Mouse (Mus musculus): Measurements from ENCODE around the gene Adh1.

Gene Adh1

DNA sequence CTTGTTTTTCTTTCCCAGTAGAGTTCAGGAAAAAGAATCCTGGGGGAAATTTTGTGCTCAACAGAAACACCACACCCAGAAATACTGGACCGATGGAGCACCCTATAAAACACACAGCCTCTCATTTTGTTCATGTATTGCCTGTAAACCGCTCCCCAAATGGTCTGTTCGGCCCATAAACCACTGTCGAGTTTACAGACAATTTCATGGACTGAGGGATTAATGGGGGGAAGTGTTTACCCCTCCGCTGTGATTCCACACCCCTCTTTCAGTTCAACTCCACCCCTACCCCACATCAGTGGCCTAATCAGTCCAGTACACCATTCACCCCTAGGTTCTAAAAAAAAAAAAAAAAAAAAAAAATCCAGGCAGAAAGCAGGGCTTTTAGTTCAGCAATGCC is 19.8 kb upstream of the Adh1 start:
- no peak for DNase-seq (ENCODE audit: low spot score in 2 of 2)

DNA sequence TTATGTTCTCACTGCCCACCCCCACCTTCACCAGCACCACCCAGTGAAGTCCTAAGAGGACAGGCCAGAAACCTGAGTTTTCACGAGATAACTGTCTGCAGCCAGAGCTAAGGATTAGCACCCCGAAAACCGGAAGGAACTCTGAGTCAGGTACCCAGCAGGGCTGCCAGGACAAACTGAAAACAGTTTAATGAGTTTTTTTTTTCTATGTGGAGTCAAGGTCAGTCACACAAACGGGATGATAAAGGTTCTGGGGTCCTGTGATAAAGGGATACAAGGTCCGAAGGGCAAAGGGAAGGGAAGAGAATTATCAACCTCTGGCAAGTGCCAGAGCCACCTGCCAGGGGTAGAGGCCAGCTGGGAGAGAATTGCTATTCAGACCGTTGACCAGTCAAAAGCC is 19.4 kb upstream of the Adh1 start:
- no peak for DNase-seq (ENCODE audit: low spot score in 2 of 2)

DNA sequence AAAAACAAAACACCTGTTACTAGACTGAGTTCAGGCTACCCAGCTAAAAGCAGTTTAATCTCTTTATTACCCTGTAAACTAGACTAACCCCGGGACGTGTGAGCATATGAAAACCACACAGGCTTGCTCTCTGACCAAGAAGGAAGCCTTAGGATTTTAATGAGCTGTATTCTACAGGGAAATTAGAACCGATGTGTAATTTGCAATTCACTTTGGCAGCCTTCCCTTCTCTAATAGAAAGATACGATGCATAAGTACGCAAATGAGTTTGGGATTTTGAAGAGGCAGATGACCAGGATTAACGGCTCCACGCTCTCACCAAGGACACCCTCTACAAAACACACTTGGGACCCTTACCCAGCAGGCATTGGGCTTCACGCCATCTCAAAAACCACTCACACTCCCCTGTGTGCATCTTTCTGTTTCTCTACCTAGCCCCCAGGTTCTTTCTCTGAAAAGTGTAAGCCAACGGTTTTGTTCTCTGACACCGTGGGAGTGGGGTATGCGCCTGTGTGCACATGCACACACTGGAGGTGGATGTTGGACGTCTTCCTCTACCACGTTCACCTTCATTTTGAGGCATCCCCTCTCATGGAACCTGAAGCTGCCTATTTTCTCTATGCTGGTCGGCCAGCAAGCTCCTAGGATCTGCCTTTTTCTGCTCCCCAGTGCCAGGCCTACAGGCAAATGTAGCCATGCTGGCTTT is 18.6 kb upstream of the Adh1 start:
- DNase-seq (ENCODE audit: low spot score in 2 of 2), result no peak

DNA sequence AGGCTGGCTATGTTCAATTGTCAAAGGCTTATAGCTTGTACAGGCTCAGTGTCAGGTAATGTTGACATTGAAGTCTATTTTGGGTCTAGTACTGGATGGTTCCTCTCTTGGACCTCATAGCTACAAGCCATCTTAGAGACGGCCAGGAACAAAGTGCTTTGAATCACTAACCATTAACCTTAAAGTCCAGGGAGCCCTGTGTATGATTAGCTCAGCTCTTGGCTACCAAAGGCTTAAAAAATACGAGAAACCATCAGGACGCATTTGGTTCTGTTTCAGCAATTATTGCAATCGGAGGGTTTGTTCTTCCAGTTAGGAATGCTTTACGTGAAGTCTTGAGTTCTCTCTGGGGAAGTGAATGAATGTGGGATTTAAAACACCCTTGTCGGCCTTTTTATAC is 17.9 kb upstream of the Adh1 start:
- DNase-seq (ENCODE audit: low spot score in 2 of 2), result no peak

DNA sequence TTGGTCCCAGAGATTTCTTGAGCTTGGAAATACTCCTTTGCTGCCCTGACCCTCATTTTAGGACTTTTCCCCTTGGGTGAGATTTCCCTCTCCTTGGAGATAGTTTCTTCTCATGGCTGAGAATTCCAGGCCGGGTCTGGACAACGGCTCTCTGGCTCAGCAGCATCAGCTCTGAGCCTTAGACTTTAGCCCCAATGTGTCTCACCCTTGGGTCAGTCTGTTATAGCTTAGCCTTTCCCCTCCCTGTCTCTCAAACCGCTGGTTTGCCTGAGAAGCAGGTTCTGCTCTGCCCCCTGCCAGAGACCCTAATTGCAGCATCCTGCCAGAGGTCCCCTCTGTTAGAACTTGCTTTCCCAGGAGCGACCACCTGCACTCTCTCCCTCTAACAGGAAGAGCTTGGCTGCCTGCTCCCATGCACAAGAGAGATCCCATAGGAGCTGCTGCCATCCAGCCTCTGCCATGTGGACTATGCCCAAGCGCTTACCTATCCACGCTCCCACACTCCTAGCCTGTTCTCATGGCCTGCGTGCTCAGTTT is 16.4 kb upstream of the Adh1 start:
- no peak for DNase-seq (ENCODE audit: low spot score in 2 of 2)

DNA sequence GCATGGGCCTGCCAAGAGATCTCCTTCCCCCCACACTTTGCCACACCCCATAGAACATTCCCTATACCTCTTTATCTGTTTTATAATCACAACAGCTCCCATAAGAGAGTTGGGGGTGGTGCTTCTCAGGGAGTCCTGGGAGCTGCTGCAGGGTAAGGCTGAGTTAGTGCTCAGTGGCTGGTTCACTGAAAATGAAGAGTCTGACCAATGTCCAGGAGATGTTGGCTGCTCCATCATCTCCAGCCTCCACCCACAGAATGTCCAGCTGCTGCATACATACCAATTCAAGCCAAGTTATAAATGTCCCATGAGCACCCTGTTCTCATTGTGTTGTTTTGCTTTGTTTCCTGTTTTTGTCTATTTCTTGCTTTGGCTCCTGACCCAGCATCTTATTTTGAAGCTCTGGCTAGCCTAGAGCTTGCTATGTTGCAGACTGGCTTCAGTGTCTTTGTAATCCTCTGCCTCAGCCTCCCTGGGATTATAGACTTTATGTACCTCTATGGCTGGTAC is 14.2 kb upstream of the Adh1 start:
- DNase-seq (ENCODE audit: low spot score in 2 of 2), result no peak

DNA sequence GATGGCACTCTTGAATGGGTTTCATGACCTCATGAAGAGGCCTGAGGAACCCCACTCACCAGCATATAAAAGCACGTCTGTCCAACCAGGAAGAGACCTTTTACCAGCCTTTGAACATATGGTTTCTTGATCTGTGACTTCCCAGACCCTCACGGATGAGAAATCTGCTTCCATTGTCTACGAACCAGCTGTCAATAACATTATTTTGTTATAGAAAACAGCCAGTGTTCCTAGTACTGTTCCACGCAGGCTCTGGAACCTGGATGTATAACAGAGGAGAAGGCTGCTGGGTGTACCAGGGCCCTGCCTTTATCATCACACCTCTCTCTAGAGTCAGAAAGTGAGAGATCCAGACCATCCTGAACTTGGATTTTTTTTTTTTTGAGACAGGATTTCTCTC is 13.6 kb upstream of the Adh1 start:
- DNase-seq (ENCODE audit: low spot score in 2 of 2), result no peak

DNA sequence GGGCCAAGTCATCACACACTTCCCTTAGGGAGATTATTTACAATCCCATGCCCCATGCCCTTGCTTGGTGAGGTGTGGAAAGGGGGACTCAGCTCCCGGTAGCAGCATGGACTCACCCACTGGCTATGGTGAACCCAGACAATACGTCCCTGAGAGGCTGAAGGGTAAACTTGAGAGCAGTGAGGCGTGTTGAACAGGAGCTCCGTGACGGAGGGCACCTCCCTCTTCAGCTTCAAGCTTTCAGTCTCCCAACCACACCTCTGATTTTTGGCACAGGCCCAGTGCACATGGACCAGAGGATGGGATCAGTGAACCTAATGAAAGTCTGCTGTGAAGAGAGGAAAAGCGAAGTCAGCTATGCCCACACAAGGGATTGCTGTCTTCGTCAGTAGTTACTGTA is 12.8 kb upstream of the Adh1 start:
- DNase-seq (ENCODE audit: low spot score in 2 of 2), result no peak

DNA sequence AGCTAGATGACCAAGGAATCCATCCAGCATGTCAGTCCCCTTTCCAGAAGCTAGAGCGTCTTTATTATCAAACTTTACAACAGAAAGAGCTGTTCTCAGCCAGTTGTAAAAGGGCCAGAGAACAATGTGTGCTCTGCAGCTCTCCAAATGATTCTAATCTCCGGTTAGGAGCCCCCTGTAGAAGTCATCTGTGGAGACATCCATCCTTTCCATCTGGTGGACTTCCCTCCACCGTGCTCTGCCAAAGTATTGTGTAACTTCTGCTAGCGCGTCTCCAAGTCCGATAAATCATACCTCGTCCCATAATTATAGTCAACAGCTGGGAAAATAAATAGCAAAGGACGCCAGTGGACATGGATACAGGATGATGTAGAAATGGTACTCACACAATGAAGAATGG is 12.0 kb upstream of the Adh1 start:
- no peak for DNase-seq (ENCODE audit: low spot score in 2 of 2)

DNA sequence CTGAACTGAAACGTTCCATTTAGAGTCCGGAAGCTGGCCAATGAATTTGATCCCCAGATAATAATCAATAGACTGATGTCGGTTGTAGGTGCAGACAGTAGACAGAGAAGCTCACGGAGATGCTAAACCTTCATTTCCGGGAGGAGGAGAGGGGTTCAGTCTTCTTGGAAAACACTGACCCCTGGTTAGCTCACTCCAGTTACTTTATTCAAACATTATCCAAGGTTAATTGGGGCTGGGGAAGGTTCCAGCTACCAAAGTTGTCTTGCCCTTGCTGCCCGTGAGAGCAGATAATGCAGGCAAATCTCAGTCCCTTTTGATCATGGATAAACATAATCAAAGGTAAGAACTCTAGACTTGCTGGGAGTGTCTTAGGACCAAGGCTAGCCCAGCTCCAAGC is 9.6 kb upstream of the Adh1 start:
- DNase-seq (ENCODE audit: low spot score in 2 of 2), result no peak

DNA sequence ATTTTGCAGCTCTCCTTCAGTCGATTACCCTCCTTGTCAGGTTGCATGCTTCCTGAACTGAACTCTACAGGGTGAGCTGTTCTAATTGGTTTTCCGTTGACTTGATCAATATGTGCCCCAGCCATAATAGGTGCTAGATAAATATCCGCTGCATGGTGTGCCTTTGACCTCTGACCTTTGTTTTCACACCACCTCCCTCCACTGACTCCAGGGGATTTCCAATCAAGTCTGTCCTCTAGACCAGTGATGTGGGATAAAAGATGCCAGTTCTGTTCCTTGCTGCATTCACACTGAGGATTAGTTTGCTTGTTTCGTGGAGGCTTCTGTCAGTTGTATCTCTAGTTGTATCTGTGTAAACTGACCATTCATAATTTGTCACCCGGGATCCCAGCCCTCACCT is 6.6 kb upstream of the Adh1 start:
- no peak for DNase-seq (ENCODE audit: low spot score in 2 of 2)

DNA sequence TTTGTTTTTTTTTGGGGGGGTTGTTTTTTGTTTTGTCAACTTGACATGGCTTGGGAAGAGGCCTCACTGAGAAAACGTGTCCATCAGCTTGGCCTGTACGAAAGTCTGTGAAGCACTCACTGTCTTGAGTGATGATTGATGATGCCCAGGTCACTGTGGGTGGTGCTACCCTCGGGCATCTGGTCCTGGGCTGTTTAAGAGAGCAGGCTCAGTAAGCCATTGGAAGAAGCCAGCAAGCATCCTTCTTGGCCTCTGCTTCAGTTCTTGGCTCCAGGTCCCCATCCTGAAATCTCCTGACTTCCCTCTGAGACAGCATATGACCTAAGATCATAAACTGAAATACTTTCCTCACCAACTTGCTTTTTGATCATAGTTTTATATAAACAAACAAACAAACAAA is 5.4 kb upstream of the Adh1 start:
- DNase-seq (ENCODE audit: low spot score in 2 of 2), result no peak

DNA sequence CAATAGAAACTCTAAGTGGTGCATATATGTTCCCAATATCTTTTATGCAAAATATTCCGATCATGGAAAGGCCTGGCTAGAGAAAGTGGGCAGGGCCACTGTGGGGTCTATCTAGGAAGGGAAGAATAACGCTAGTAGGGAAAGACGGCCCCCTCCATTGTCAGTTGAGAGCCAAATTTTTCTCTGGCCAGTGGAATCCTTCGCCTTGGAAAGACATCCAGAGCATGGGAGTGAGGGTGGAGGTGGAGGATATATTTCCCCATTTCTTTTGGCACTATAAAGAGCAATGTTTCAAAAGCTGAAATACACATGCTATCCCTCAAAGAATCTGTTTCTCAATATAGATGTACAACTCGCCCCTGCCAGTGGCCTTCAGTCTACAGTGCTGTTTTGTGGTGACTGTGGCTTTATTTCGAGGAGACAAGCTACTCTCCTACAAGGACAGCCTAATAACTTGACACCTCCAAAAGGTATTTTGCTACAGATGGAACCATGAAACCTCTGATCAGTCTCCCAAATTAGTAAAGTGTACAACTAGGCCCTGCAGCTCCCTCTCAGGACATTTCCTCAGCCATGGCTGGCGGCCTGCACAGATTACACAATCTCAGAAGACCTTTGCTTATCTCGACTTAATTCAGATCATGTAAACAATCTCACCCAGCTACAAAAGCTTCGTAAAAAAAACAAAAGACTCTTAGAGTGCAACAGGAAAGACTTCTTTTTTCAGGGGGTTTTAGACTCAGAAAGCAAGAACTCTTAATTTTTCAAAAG is 4.8 kb upstream of the Adh1 start:
- DNase-seq (ENCODE audit: low spot score in 2 of 2), result no peak

DNA sequence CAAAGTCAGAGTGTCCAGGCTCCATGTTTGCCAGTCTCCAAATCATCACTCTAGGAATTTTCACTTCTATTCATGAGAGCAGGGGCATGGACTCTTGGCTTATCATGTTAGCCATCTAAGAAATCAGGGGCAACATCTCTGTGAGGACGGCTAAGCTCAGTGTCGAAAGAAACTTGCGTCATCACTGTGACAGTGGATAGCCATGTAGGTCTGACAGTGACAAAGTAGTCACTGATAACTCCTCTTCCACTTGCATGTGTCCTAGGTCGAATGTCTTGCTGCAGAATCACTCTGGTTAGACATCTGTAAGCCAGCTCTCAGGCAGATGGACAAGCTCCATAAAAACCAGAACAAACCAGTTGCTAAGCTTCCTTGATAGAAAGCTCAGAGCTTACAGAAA is 1.8 kb downstream of the Adh1 start:
- no peak for DNase-seq (ENCODE audit: low spot score in 2 of 2)

DNA sequence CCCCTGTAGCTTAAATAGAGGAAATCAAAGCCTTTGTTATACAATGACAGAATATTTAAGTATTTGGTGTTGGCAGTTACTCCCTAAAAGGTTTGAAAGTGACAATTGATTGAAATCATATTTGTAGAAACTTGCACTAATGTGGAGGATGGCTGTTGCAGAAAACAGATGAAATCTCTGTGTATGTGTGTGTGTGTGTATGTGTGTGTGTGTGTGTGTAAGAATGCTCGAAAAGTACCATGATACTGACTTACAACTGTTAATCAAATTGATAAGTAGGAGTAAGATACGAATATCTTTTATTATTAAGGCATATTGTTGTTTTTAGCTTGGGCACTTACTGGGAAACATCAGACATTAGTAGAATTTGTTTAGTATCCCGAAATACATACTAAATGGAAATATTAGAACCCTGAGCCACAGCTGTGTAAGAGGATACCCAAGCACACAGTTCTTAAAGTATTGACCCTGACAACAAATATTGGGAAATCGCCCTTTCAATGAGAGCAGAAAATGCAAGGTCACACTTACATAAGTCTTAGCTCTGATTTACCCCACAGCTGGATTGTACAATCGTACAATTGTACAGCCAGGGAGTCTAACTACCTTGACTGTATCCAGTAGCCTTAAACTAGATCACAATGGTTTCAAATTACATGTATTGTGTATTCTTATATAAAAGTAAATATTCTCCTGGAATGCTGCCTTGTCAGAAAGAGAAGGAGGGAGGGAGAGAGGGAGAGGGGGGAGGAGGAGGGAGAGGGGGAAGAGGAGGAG is 2.6 kb downstream of the Adh1 start:
- no peak for DNase-seq (ENCODE audit: low spot score in 2 of 2)

DNA sequence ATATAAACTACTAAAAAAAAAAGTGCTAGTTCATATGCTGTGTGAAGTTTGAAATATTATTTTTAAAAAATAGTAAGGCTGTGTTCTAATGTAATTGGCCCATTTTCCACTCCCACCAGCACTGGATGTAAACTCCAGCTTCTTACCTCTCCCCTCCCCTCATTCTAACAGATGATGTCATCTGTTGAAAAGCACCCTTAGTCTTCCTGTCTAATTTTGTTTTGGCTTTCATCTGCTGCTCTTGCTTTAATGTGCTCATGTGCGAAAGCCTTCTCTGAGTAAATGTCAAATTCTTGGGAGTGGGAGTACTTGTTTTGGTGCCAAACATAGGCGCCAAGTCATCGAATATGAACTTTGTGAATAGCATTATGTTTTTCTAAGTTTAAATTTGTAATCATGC is 3.9 kb downstream of the Adh1 start:
- DNase-seq (ENCODE audit: low spot score in 2 of 2), result no peak

DNA sequence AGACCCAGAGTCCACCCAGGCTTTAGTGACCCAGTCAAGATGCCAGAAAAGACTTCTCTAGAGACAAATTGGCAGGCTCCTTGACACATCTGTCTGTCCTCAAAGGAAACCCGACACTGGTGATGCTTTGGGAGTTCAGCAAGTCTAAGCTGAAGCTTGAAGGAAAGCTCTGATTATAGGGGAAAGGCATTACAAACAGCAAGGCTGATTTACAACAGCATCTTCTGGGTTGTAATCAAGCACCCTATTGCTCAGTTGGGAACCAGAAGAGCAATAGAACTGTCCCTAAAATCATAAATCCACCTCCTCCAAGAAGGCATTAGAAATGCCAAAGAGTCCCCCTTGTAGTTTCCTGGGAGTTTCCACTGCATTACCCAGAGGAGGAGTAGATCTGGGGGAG is 9.7 kb downstream of the Adh1 start:
- DNase-seq (ENCODE audit: low spot score in 2 of 2), result no peak

DNA sequence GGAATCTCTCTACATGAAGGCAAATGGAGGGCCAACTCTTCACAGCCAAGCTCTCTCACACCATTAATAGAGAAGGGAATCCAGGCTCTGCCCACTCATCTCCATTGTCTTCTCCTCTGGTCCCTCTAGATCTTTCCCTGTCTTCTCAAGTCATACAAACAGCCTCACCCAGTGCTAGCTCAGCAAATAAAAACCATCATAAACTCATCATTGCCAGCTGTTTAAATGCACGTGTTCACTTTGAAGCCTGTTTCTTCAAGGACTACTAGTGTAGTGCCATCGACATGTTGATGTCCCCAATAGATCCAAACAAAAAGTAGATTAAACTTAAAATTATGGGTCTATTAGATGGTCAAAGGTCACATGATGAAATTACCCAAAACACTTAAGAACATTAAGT is 10.5 kb downstream of the Adh1 start:
- DNase-seq (ENCODE audit: low spot score in 2 of 2), result no peak

DNA sequence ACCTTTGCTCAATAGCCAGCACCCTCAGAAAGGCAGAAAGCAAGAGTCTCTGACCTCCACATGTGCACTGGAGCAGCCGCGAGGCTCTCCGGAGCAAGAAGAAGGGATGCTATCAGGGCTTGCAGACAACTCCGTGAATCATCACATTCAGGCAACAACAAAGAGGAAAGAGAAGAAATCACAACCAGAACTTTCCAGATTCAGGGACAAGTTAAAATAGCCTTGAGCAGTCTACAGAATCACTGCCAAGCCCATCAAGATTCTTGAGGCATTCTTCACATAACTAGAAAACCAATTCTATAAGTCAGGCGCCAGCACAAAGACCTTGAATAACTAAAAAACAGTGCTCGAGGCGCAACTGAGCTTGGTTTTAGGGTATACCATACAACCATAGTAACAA is 12.3 kb downstream of the Adh1 start:
- DNase-seq (ENCODE audit: low spot score in 2 of 2), result no peak

DNA sequence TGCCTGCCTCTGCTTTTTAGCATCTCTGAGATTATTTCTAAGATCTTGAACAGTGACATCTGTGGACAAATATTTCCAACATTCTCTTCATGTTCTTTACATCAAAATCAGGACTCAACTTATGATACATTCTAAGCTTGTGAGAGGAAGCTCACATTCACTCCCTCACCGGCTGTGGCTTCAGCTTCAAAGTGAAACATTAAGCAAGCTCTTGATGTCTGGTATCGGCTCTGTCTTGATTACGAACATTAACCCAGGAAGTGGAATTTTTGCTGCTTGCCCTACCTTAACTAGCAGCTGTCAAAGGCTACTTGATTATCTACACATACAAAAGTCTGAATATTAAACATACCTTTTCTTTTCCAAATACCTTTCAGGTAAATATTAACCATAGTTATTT is 14.3 kb downstream of the Adh1 start:
- no peak for DNase-seq (ENCODE audit: low spot score in 2 of 2)

DNA sequence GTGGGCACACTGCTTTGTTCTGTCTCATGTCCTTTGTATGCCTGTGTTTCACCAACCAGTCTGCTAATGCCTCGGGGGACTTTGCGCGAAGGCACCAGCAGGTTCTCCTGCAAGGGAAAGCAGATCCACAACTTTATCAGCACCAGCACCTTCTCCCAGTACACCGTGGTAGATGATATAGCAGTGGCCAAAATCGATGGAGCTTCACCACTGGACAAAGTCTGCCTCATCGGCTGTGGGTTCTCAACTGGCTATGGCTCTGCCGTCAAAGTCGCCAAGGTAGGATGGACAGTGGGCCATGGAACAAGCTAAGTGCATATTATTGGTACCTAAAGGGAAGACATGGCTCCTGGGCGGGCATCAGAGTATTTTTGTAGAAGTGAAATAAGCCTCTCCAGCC is 21.8 kb downstream of the Adh1 start:
- no peak for DNase-seq (ENCODE audit: low spot score in 2 of 2)

DNA sequence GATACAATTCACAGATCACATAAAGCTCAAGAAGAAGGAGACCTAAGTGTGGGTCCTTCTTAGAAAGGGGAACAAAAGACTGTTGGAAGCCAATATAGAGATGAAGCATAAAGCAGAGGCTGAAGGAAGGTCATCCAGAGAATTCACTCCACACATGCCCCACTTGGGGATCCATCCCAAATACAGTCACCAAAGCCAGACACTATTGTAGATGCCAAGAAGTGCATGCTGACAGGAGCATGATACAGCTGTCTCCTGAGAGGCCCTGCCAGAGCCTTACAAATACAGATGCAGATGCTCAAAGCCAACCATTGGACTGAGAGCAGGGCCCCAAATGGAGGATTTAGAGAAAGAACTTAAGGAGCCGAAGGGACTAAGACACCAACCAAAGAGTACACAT is 23.0 kb downstream of the Adh1 start:
- DNase-seq (ENCODE audit: low spot score in 2 of 2), result no peak

DNA sequence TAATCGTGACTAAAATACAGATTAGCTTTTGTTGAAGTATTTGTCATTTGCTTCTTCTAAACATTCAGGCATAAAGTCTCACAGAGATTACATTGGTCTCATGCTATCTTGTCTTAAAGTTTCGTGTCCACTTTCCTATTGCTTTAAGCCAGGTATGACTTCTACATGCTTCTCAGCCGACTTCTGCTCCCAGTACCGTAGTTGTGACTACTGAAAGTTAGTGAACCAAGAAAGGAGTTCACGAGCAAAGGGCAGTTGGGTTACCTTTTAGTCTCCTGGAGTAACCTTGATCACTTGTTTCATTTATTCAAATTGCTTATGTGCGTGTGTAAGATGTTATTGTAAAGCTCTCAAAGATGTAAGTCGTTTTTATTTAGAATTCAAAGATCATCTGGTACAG is 25.2 kb downstream of the Adh1 start:
- DNase-seq (ENCODE audit: low spot score in 2 of 2), result no peak

All from spleen, postnatal 14 days (tissue).